Mouse (Mus musculus) spleen, embryonic (tissue): Measurements from ENCODE around the gene Plac8.

Source experiments
- CTCF ChIA-PET: fragments of 350-600 bp; sonication (Branson Sonifier 250); formaldehyde crosslinking; loops from one replicate; lab custom pipeline; 2022; lab: Charles Lee

Gene Plac8

GRCm38 (mm10) chr5:100548236-100548635 lies 23.8 kb downstream of the Plac8 start:
- CTCF ChIA-PET, result no interaction called here

DNA sequence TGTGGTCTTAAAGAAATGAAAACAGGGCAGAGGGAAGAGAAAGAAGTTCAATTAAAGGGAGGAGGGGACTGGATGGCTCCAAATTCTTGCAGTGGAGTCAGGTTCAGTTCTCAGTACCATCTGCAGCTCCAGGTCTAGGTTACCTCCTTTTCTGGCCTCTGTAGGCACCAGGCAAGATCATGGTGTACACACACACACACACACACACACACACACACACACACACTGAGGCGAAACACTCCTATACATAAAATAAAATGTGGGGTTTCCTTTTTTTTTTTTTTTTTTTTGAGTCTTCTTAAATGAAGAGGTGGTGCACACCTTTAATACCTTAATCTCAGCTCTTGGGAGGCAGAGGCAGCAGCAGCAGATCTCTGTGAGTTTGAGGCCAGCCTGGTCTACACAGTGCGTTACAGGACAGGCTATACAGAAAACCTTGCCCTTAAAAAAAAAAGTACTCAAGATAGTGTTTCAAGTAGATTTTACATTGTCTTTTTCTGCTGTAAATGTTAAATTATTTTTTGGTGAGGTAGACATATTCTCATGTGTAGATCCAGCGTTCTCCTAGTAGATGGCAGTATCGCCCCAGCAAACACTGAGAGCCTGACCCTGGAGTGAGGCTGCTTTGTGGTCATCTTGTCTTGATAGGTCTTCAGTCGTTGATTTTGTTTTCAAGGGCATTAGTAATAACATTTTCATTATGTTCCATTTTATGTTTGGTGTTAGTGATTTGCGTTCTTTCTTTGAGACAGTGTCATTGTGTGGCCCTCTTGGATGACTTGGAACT lies 25.6 kb downstream of the Plac8 start:
- CTCF ChIA-PET, result interaction anchor here (0.7 kb wide), 2 partner anchors 8 to 202 kb away, joined by 5 to 10 read pairs; no protein-coding TSS in a partner anchor

- CTCF ChIA-PET, result interaction anchor here (0.5 to 0.7 kb wide), 2 partner anchors 77 to 379 kb away, joined by 4 to 5 read pairs; no protein-coding TSS in a partner anchor
Observed at GRCm38 (mm10) chr5:100536638-100537037, 35.4 kb downstream of the Plac8 start.

DNA sequence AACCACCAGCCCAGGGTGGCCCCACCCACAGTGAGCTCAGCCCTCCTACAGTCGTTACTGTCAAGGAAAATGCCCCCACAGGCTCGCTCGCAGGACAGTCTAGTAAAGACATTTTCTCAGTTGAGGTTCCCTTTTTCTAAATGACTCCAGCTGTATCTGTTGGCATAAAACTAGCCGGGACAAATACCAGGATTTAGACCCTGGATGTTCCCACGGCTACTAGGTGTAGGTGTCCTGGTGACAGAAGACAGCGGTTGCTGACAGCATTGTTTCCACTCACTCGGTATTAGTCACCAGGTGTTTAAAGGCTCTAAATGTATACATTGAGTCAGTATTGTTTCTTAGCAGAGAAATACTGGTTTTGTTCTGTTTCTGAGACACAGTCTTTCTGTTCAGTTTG lies 36.2 kb downstream of the Plac8 start:
- CTCF ChIA-PET, result interaction anchor here (0.6 to 0.9 kb wide), 3 partner anchors 107 to 380 kb away, joined by 4 to 9 read pairs (median 4); no protein-coding TSS in a partner anchor

DNA sequence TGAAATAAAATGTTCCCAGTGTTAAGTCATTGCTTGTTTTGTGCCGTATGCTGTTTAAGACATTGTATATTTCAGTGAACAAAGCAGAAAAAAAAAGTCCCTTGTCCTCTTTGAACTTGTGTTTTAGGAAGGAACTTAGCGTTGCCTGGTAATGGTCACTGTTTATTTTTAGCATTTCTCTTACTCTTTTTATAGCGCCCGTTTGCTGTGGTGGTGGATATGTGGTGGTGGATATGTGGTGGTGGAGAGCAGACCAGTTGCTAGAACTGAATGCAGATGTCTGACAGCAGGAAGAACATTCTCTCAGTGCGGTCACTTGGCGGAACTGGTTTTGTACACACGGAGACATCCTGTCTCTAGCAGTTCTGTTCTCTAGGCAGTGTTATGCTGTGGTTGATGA lies 45.9 kb downstream of the Plac8 start:
- CTCF ChIA-PET, result interaction anchor here (0.6 to 0.9 kb wide), 2 partner anchors 56 to 352 kb away, joined by 3 to 5 read pairs; no protein-coding TSS in a partner anchor

DNA sequence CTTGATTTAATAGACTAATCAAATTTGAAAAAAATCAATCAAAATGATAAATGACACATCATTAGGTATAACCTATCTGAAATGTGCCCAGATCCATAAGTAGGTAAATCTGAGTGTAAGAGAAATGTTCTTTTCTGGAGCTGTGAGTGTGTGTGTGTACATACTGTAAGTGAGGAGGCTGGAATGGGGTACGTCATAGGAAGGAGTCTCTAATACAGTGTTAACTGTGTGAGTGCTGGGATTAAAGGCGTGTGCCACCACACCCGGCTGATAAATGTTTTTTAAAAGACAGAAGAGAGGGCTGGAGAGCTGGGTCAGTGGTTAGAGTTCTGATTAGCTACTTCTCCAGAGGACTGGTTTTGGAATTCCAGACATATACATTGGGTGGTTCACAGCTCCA lies 46.4 kb downstream of the Plac8 start:
- CTCF ChIA-PET, result interaction anchor here (0.6 kb wide), 2 partner anchors 134 to 353 kb away, joined by 3 to 5 read pairs; no protein-coding TSS in a partner anchor

GRCm38 (mm10) chr5:100524921-100525320 lies 47.1 kb downstream of the Plac8 start:
- CTCF ChIA-PET, result interaction anchor here (0.6 kb wide), 1 partner anchor 133 kb away, joined by 3 read pairs; no protein-coding TSS in a partner anchor

DNA sequence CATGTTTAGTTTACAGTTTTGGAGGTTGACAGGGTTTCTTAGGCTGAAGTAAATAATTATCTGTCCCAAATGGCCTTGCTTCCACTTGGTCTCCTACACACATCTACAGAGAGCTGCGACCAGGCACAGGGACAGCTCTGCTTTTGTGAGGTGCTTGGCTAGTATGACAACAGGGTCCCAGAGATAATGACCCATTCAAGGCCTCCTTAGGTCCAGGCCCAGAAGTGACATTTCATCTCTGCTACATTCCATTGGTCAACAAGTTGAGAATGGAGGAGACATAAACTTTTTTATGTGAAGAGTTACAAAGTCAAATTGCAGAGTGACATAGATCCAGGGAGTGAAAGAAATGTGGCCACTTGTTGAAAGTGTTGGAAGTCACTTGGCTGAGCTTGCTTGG lies 48.7 kb downstream of the Plac8 start:
- CTCF ChIA-PET, result no interaction called here

GRCm38 (mm10) chr5:100520223-100520622 lies 51.8 kb downstream of the Plac8 start:
- CTCF ChIA-PET, result no interaction called here

DNA sequence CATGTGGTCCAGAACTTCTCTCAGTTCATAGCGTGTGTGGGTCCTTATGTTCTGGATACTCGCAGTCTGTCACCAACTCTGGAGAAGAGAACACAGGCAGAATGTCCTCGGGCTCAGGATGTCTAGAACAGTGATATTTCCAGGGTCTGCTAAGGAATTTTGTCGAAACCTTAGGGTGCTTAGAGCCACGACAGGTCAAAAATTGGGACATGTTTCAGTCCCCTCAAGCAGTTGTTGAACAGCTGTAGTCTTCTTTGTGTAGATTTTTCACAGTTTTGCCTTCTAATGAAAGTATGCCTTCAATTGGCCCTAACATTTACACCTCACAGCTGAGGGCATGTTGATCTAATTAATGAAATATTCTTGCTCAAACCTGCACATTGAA lies 53.0 kb downstream of the Plac8 start:
- CTCF ChIA-PET, result no interaction called here

GRCm38 (mm10) chr5:100518049-100519026 lies 53.7 kb downstream of the Plac8 start, which contains the start of gene Cops4:
Gene Cops4 (plus strand): TSS chr5:100518309.
- CTCF ChIA-PET, result no interaction called here

GRCm38 (mm10) chr5:100512576-100512975 lies 59.5 kb downstream of the Plac8 start:
- CTCF ChIA-PET, result no interaction called here

DNA sequence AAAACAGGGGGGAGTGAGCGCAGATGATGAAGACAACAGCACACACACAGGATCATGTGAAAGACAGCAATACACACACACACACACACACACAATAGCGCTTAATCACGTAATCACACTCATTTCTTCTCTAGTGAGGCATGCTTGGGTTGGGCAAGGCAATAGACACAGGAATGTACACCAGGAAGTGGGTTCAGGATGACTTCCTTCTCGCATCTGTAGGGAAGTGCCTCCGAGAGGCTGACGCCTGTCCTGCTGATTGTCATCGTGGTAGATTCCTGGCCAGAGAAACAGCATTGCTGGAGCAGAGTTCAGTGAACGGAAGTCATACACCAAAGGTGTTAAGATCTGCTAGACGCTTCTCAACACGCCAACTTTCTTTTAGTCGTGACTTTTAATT lies 62.8 kb downstream of the Plac8 start:
- CTCF ChIA-PET, result no interaction called here
